Mouse (Mus musculus) testis, adult 2 months (tissue): ENCODE data around the gene Them7. TPM values are rescaled to one million over a fixed set of nuclear protein-coding genes. Genes with fewer than 3 reads are reported as not detected.

Source experiments
- H3K27ac ChIP-seq: fragments of 200-500 bp; 2 replicates; pipeline ENCODE4 v1.5.1; 2012; ENCODE audit warnings: low read depth, low read length; ENCODE audit not compliant: control insufficient read depth, insufficient read depth
- H3K27me3 ChIP-seq: fragments of 200-500 bp; 2 replicates; pipeline ENCODE4 v1.6.1; 2012; ENCODE audit warnings: mild to moderate bottlenecking, low read length, moderate library complexity; ENCODE audit not compliant: control insufficient read depth, insufficient read depth
- H3K36me3 ChIP-seq: fragments of 200-500 bp; 2 replicates; pipeline ENCODE4 v1.6.1; 2012; ENCODE audit warnings: mild to moderate bottlenecking, low read length; ENCODE audit not compliant: control insufficient read depth, insufficient read depth
- H3K4me1 ChIP-seq: fragments of 200-500 bp; 2 replicates; pipeline ENCODE4 v1.6.1; 2012; ENCODE audit warnings: low read length; ENCODE audit not compliant: control insufficient read depth, insufficient read depth
- H3K4me3 ChIP-seq: fragments of 200-500 bp; 2 replicates; pipeline ENCODE4 v1.5.1; 2012; ENCODE audit warnings: low read depth, mild to moderate bottlenecking, low read length, moderate library complexity, mixed read lengths; ENCODE audit not compliant: control insufficient read depth
- CTCF ChIP-seq: fragments of 200-500 bp; IDR thresholded peaks from 2 replicates; pipeline ENCODE4 v1.5.1; 2012; ENCODE audit warnings: low read depth, mild to moderate bottlenecking, inconsistent platforms, low read length, moderate library complexity; ENCODE audit not compliant: control insufficient read depth, insufficient read depth, insufficient replicate concordance
- POLR2A ChIP-seq: fragments of 200-500 bp; IDR thresholded peaks from 2 replicates; pipeline ENCODE4 v1.6.1; 2012; ENCODE audit warnings: low read depth, mild to moderate bottlenecking, inconsistent platforms, low read length, moderate library complexity; ENCODE audit not compliant: control insufficient read depth
- polyA plus RNA-seq: library from polyadenylated mRNA; depleted of rRNA; stranded (reverse); fragments of >200 nt; gene quantifications from 2 replicates; pipeline ENCODE4 v1.2.3, GENCODE M21; 2012

Gene Them7
- polyA plus RNA-seq, 1 experiment, result 0.56 TPM

DNA sequence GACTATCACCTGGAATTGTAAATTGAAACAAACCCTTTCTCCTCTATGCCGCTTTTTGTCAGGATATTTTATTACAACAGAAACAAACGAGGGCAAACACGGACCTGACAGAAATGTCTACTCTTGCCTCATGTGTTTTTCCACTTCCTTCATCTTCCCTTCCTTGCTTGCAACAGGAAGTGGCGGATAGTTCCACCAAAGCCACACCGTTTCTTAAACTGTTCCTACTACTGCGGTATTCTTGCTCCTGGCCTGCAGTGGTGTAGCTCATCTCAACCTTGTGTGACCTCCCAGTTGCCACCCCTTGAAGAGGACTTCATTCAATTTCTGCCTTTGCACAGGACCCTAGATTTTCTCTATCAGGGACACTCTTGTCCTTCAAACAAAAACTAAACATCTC lies 81.8 kb downstream of the Them7 start:
- no peaks in the 10 kb centered on the region for H3K4me1 ChIP-seq
- H3K27ac ChIP-seq, result no peak overlapping the region
- no peaks in the 10 kb centered on the region for H3K27me3 ChIP-seq
- H3K36me3 ChIP-seq, result no peaks in the 10 kb centered on the region
- TF ChIP-seq CTCF, result no peak
- TF ChIP-seq POLR2A, result no peak
- no peak overlapping the region for H3K4me3 ChIP-seq

DNA sequence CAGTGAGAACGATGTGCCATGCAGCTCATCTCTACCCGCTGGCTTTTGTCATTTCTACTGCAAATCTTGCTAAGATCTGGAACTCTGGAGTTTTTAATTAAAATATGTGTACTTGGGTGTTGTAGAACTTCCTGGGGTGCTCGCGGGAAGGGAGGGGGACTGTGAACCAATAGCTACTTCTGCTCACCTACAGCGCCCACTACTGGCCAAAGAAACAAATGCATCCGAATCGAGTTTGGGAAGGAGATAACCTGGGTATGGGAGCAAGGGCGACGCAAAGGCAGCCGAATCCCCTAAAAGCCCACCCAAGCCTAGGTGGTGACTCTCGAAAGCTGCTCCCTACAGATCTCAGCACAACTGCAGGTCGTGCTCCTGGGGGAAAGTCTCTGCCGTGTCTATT lies 87.3 kb downstream of the Them7 start:
- no peak overlapping the region for H3K27ac ChIP-seq
- peak overlapping the region; percentile 14; the same call in 1 of the 2 replicates for H3K4me3 ChIP-seq
- H3K27me3 ChIP-seq, result no peaks in the 10 kb centered on the region
- TF ChIP-seq CTCF (peak; percentile 88), POLR2A (no peak)
- H3K36me3 ChIP-seq, result no peaks in the 10 kb centered on the region
- peaks cover 2% of the 10 kb centered on the region for H3K4me1 ChIP-seq

DNA sequence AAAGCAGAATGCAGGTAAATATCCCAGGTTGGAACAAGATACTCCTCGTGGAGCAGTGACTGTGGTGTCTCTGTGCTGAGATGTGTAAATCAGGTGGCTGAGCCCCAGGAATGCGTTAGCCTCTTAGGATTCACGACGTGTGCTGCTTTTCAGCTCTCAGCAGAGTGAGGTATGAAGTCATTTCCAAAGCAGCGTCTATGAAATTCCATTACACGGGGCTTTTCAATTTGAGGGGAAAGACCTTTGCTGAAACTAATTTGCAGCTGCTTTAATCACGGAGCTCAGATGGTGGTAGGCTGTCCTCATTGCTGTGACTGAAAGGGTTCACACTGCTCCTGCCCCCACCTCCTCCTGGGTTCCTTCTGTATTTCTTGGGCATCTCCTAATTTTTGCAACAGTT lies 87.9 kb downstream of the Them7 start:
- H3K27ac ChIP-seq, result no peak overlapping the region
- no peak overlapping the region; the same call in 1 of the 2 replicates for H3K4me3 ChIP-seq
- H3K4me1 ChIP-seq, result peaks cover 2% of the 10 kb centered on the region
- H3K27me3 ChIP-seq, result no peaks in the 10 kb centered on the region
- H3K36me3 ChIP-seq, result no peaks in the 10 kb centered on the region
- TF ChIP-seq POLR2A (no peak), CTCF (no peak)

DNA sequence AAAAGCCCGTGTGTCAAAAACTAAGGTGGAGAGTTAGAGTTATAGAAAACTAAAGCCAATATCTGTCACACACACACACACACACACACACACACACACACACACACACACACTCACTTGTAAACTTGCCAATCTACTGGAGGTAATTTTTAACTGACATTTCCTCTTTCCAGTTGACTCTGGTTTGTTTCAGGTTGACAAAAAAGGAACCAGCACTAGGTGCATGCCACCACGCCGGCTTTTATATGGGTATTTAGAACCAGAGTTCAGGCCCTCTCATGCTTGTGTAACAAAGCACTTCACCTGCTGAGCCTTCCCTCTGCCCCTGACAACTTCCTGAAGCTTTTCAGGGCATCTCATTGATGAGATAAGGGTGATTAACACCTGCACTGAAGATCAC lies 89.0 kb downstream of the Them7 start:
- no peaks in the 10 kb centered on the region for H3K27me3 ChIP-seq
- TF ChIP-seq CTCF (no peak), POLR2A (no peak)
- H3K4me3 ChIP-seq, result no peak overlapping the region

DNA sequence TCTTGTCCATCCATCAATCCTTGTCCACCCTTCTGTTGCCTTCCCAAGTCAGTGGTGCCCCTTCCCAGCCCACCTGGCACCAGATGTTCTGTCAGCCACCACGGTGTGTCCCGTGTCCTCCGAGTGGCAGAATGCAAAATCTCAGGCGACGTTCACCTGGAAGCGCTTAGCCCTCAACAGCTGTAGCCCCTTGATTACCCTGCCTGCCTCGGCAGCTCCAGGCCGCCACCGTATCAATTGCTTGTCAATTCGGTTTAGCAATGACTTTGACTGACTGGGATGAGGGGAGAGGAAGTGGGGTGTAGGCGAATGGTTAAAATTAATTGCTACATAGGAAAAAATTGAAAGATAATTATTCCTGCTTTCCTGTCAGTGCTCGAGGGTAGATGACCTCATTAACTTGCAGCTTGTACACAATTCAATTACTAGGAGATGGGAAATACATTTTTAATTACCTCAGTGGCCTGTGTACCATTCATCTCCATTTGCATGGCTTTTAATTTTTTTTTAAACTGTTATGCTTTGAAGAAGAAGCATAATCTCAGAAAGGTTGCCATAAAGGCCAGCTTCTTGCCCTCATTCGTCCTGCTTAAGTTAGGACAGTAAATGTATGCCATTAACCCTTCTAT lies 93.5 kb downstream of the Them7 start:
- no peak overlapping the region for H3K4me3 ChIP-seq
- H3K4me1 ChIP-seq, result no peaks in the 10 kb centered on the region
- no peak overlapping the region for H3K27ac ChIP-seq
- TF ChIP-seq CTCF (no peak), POLR2A (no peak)
- H3K36me3 ChIP-seq, result no peaks in the 10 kb centered on the region
- no peaks in the 10 kb centered on the region for H3K27me3 ChIP-seq

More for the DNA sequence above, 89.0 kb downstream of the Them7 start:
- H3K4me1 ChIP-seq, result peaks cover 2% of the 10 kb centered on the region
- no peak overlapping the region for H3K27ac ChIP-seq
- no peaks in the 10 kb centered on the region for H3K36me3 ChIP-seq

DNA sequence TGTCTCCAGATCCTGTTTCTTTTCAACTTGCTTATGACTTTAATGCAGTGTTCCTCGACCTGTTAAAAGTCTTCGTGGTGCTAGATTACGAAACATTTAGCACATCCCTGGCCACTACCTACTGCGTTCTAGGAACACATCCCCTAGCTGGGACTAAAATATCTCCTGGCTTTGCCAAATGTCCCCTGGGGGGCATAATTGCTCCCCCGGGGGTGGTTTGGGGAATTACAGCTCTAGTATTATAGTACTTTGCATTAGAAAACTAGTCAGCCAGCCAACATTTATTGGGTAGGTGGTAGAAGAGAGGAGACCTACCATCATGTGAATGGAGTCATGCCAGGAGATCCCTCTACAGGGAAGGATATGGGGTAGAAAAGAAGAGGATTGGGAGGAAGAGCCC lies 101.9 kb downstream of the Them7 start:
- H3K27ac ChIP-seq, result no peak overlapping the region
- no peak overlapping the region for H3K4me3 ChIP-seq
- H3K4me1 ChIP-seq, result no peaks in the 10 kb centered on the region
- TF ChIP-seq POLR2A (no peak), CTCF (no peak)
- H3K36me3 ChIP-seq, result no peaks in the 10 kb centered on the region
- H3K27me3 ChIP-seq, result no peaks in the 10 kb centered on the region

DNA sequence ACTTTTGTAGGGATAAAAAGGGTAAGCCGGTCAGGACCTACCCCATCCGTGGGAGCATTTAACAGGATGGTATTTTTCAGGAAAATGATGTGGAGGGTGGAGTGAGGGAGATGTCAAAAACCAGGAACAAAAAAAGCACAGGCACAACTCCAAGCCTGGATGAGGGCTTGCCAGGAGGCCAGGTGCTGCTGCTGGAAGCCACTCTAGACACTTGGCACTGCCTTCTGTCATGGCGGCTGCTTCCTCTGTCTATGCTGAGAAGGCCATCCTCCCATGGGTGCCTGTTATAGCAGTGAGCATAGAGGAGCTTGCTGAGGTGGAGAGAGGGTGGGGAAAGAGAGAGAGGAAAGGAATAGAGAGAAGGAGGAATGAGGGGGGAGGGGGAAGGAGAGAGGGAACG lies 105.9 kb downstream of the Them7 start:
- Histone ChIP-seq H3K4me1 (no peaks in the 10 kb centered on the region), H3K27me3 (no peaks in the 10 kb centered on the region), H3K36me3 (no peaks in the 10 kb centered on the region), H3K27ac (no peak overlapping the region), H3K4me3 (no peak overlapping the region)
- TF ChIP-seq CTCF, result no peak
- TF ChIP-seq POLR2A, result no peak

DNA sequence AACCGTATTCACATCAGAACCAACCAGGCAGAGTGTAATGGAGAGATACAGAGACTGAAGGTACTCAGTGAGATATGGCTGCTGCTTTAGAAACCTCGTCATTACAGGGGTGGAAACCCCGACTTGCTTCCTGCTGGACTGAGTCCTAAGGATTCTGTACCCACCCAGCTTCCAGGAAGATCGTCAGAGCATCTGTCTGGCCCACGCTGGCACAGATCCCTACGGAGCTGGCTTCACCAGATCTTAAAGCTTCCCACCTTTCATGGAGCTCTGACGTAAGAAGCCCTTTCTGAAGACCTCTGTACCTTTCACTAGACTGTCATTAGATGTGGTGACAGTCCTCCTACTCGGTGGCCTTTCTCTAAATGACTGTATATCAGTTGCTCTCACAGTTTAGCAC lies 109.0 kb downstream of the Them7 start:
- Histone ChIP-seq H3K27me3 (no peaks in the 10 kb centered on the region), H3K36me3 (no peaks in the 10 kb centered on the region), H3K4me1 (no peaks in the 10 kb centered on the region; the same call in 1 of the 2 replicates), H3K27ac (no peak overlapping the region), H3K4me3 (no peak overlapping the region)
- TF ChIP-seq POLR2A (no peak), CTCF (no peak)
